Mouse (Mus musculus): ENCODE results near the gene Zfp423. TPM values are rescaled to one million over a fixed set of nuclear protein-coding genes. Genes with fewer than 3 reads are reported as not detected.

Zfp423 gene
- total RNA-seq, 4 experiments from 2014 or later: 8.4 to 14.8 (median 13.9) TPM

DNA sequence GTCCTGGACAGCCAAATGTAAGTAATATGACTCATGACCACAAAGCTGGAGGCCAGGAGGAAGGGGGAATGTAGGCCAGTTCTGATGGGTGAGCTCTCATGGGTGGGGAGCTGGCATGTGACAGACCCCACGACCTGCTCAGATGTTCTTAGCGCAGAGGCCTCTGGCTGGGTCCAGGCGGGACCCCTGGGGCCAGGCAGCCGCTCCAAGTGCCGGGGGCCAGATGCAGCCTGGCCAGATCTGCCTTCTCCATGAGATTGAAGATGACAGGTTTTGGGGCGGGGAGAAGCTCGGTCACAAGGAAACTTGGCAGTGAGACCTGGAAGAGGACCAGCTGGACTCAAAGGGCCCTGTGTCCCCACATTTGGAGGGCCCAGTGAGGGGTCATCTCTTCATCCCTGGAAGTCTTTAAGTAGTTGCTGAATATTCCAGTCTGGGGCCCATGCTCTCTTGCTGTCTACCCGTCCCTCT, 257.3 kb downstream of the Zfp423 start:
- DNase-seq (ENCODE audit: low spot score in 2 of 2): peak; percentile 59 to 76

DNA sequence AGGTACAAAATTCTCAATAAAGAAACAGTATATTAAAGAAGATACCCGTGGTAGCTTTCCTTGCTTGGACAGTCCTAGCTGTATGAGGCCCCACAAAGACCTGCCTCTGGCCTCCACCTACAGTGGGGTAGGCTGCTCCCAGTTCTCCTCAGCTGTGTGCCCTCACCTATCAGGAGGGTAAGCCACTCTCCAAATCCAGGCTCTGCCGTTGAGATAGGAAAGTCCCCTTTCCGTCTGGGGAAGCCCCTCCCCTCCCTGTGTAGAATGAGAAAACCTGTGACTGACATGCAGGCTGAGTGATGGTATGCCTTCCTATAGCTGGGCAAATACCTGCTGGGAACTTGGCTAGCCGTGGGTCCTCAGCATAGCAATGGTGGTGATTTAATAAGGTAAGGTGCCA, 257.8 kb downstream of the Zfp423 start:
- DNase-seq (ENCODE audit: low spot score in 2 of 2): no peak

DNA sequence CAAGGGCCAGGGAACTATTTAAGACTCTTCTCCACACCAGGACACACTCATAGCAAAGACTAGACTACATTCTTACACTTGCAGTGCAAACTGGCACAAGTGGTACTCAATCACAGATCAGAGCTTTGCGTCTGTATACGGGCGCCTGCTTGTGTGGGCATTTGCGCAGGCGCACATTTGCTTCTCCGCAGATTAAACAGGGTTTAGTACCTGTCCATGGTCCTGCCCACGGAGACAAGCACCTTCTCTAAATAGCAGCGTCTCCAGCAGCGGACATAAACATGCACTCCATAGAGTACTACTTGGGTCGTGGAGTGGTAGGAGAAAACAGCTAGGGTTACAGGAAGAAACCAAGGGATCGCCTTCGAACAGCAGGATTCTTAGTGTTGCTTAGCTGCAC, 259.1 kb downstream of the Zfp423 start:
- no peak for DNase-seq (ENCODE audit: low spot score in 2 of 2)

DNA sequence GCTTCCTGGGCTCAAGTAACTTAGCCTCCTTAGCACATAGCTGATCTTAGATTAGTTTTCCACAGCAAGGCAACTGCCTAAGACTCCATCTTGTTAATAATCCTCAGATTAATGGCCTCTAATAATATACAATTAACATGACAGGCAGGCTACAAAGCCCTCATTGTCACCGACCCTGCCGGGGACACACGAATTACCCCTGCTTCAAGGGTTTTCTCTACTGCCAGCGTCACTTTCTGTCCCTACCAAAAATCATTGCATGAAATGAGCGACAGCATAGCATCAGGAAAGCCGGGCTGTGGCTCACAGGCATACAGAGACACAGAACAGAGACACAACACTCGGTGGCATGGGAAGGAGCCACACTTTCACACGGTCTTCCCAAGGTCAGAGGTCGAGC, 262.3 kb downstream of the Zfp423 start:
- DNase-seq (ENCODE audit: low spot score in 2 of 2): no peak

DNA sequence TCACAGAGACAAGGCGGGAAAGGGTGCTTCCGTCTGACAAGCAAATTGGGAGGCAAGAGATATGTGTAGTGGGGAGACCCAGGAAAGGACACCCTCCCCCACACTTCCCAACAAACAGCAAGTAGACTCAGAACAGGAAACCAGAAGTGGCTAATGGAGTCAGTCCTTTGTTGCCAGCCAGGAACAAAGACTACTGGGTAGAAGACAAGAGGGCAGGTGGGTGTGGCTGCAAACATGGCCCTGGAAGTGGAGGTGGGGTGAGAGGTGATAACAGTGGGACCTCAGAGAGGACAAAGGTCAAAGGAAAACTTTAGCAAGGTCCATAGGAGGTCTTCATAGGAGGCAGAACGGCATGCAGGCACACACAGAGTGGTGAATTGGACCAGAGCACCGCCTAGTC, 265.7 kb downstream of the Zfp423 start:
- DNase-seq (ENCODE audit: low spot score in 2 of 2): no peak

DNA sequence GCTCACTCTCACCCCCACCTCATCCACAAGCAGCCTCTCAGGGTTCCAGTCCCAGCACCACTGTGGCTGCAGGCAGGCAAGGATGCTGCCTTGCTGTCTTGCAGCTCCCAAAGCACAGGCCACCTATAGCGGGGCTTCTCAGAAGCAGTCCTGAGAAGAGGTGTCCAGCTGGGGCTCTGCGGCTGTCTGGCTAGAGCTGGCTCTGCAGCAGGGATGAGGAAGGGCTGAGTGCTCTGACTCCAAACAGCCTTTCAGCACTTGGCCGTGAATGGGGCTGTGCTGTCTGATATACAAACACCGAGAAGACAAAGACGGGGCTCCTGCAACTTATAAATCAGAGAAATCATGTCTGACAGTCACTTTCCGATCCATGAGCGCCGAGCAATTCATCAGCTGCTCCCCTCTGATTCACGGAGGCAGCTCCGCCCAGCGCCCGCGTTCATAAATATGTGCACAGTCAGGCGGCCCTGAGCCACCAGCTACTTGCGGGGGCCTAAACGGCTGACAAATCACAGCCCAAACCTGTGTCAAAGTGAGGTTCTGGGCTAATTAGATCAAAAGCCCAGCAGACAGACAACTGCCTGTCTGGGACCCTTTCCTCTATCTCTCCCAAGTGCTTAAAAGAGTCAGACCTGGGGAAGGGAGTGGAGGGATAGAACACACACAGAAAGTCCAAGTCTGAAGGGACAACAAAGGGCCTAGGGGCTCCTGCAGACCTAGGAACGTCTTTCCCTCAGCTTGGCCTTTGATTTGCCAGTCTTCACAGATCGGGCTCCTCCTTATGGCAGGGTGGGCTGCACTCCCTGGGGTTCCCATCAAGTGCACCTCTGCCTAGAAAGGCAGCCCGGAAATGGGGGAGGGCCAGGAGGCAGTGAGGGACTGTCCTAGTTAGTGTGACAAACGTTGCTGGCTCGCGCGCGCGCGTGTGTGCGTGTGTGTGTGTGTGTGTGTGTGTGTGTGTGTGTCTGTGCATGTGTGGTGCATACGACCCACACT, 269.0 kb downstream of the Zfp423 start:
- no peak for DNase-seq (ENCODE audit: low spot score in 2 of 2)

DNA sequence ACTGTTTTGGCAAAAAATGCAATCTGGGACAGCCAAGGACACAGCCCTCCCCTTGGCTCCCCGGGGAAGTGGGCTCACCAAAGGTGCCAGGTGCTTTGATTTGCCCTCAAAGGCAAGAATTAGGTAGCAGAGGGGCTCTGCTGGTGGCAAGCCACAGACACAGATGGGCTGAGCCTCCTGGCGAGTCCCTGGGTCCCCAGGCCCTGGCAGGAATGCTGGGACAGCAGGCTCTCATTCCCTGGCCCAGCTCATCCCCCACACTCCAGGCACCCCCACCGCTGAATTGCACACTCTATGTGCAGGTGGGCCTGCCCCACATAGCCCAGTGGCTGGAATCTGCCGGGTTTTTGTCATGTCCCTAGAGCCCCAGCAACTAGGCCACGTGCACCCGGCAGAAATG, 270.2 kb downstream of the Zfp423 start:
- no peak for DNase-seq (ENCODE audit: low spot score in 2 of 2)

DNA sequence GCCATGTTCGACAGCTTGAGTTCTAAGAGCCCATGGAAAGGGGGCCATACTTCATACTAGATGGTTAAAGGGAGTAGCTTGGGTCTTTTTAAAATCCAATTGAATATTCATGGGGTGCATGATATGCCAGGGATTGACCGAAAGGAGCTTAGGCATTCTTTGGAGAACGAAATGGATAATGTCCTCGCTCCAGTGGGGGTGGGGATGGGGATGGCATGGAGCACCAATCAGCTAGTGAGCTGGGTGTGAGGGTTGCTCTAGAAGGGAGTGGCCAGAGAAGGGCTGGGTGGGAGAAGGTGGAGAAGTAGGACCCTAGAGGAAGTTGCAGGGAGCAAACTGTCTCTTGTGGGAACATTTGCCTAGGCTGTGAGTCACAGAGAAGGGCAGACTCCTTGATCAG, 271.0 kb downstream of the Zfp423 start:
- no peak for DNase-seq (ENCODE audit: low spot score in 2 of 2)

DNA sequence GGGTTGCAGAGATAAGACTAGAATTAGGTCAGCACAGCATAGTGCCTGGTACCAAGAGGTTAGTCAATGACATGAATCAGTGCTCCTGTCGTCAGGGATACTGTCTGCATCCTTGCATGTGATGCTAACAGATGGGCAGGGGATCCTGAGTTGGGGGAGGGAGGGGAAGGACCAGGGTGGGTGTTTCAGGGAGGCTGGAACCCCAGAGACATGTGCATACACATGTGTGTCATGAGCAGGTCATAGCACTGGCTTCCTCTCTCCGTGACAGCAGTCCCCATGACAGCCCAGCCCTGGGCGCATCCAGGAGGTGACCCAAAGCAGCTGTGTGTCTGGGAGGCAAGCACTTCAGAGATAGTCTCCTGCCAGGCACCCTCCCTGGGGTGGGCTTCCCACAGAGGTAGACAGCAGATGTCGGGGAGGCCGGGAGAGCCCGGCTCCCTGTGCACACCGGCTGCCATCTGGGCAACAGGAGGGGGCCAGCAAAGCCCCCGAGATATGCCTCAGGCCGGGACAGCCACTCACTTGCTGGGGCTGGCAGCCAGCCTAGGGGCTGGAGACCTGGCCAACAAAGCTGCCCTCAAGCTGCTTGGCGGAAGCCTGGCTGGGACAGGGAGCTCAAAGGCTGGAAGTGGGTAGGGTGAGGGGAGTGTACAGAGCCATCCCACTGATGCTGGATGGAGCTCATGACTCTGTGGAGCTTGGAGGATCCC, 272.3 kb downstream of the Zfp423 start:
- DNase-seq (ENCODE audit: low spot score in 2 of 2): no peak

DNA sequence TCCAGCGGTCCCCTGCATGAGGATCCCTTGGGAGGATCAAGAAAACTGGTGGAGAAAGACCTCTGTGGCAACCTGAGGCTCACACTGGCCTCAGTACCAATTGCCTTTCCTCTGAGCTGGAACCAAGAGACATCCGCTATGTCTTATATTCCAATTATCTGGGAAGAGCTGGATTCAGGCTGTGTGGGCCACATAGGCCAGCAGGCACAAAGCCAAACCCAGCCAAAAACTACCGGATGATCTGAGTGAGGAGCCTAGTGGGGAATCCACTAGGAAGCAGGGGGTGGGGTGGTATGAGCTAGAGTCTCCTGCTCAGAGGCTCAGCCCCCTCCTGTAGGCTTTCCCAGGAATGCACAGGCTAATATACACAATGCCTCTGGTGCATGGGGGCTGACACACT, 273.4 kb downstream of the Zfp423 start:
- DNase-seq (ENCODE audit: low spot score in 2 of 2): no peak

DNA sequence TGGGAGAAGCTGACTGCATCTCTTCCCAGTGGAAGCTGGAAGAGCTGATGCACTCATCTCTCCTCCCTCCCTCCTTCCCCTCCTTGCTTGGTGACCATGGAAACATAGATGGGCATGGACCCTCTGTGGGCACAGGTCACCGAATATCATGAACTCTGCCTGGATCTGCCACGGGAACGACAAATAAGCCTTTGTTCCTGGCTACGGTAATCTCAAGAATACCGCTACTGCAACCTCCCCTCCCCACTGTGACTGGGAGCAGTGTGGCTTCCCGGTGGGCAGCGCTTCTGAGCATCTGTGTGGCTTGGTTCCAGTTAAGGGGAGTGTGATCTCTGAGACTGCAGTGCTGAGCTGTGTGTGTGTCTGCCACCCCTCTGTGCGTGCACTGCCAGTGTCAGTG, 274.0 kb downstream of the Zfp423 start:
- DNase-seq (ENCODE audit: low spot score in 2 of 2): no peak

DNA sequence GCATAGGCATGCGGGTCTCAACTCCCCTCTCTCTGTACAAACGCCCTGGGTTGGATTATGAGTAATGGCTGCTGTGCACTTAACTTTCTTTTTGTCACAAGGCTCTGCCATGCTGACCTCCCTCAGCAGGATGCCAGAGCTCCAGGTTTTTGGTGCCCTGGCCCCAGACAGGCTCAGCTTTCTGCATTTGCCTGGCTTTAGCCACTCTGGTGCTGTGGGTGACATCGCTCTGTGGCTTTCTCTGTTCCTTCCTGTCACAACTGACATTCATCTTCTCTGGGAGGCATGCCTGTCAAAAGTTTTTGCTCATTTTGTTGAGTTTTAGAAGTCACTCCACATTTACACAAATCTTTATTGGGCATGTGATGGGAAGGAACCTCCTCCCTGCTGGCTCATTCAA, 277.3 kb downstream of the Zfp423 start:
- no peak for DNase-seq (ENCODE audit: low spot score in 2 of 2)

DNA sequence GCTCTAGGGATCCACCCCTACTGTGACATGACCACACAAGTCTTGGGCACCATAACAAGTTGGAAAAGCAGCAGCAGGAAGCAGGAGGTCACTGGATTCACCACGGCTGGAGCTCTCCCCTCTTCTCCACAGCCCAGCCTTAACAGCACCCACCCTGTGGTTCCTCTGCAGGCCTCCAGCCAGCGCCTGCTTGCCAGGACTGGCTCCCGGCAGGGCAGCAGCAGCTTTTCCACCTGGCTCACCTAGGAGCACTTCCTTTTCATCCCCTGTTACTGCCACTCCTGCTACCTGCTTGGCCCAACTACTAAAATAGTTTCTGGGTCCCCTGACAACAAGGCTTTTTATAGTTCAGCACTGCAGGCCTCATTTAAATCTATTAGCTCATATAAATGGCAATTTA, 279.4 kb downstream of the Zfp423 start:
- DNase-seq (ENCODE audit: low spot score in 2 of 2): no peak

DNA sequence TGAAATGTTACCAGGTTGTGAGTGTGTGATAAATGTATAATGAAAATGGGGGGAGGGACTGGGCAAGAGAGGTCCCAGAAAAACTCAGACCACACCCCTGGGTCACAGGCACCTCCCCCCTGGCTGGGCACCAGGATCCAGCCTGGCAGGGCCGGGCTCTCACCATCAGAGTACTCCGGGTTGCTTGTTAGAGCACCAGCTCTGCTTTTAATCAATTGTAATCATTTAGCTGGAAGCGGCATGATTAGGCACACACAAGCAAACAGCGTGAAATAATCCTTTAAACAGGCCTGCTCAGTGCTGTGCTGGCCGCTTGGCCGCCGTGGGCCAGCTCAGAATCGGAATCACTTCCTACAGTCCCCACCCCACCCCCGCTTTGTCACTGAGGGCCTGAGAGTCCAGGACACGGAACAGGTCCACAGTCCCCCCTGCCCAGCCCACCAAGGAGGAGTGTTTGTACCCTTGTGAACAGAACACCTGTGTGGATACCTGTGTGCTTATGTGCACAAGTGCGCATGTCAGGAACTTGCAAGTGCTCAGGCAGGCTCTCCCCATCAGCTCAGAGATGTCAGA, 279.9 kb downstream of the Zfp423 start:
- DNase-seq (ENCODE audit: low spot score in 2 of 2): no peak

DNA sequence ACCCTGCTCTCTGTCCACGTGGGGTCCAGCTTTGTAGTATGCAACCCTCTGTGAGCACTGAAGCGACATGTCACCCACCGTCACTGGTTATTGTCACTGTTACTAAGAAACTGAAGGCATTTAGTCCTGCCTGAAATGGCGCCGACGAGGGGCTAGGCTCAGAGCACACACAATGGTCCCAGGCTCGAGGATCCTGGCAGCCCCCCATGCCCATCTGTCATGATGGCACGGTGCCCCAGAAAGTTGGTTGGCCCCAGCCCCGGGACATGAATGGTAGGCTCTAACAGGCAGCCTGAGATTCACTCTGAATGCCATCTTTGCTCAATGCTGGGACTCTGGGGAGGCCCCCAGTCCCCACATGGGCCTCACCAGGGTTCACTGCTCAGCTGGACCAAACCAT, 284.0 kb downstream of the Zfp423 start:
- DNase-seq (ENCODE audit: low spot score in 2 of 2): no peak

DNA sequence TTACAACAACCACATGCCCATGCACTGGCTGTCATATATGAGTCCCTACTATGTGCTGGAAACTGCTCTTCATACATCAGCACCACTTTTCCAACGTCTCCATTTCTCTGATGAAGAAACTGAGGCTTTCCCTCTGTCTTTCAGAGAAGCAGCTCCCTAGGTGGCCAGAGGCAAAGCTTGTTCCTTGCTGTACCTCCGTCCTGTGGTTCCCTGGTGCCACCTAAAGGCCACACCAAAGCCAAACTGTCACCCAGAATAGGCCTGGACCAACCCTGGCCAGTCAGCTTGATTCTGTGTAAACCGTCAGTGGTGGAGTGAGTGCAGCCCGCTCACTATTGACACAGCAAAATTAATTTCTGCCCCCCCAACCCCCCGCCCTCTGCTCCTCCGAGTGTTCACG, 285.2 kb downstream of the Zfp423 start:
- DNase-seq (ENCODE audit: low spot score in 2 of 2): no peak

DNA sequence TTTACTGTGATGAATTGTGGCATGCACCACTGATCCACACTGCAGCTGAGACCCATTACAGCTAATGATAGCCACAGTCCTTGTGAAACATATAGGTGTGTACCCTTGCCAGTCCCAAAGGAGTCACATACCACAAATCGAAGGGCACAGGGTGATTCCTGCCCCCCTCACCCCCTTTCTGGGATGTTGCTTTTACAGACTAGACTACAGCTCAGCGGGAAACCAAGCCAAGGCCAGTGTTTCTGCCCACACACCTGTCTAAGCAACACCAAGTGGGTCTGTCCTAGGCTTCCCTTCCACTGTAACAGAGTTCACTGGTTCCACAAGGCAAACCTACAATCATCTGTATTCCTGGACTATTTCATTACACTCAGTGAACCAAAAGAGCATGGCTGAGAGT, 287.2 kb downstream of the Zfp423 start:
- no peak for DNase-seq (ENCODE audit: low spot score in 2 of 2)

DNA sequence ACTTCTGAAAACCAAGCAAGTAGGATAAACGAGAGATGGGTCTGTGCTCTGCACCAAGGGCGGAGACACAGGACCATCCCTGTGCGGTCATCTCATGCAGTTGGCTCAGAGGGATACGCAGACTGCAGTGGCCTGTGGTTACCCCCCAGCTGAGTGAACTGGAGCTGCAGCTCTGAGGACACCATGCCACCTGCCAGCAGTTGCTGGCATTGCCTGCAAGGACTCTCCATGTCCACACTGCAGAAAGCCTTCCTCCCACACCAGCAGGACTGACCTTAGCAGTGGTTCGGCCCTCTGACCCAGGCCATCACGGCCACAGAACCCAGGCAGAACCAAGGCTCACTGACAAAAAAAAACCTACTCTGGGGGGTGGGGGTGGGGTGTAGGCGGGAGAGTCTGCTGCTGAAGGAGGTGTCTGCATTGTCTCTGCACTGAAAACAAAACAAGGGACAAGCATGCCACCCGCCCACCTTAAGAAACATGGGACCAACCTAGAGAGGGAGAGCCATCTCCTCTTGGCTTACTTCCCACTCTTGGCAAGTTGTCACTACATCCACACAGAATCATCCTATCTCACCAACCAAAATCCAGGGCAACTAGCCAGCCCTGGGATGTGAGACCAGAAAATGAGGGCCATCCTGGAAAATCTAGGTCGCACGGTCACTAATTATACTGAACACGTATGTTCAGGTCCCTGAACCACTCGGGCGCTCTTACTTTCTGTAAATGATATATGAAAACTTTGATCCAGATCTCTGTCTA, 288.0 kb downstream of the Zfp423 start:
- DNase-seq (ENCODE audit: low spot score in 2 of 2): no peak

DNA sequence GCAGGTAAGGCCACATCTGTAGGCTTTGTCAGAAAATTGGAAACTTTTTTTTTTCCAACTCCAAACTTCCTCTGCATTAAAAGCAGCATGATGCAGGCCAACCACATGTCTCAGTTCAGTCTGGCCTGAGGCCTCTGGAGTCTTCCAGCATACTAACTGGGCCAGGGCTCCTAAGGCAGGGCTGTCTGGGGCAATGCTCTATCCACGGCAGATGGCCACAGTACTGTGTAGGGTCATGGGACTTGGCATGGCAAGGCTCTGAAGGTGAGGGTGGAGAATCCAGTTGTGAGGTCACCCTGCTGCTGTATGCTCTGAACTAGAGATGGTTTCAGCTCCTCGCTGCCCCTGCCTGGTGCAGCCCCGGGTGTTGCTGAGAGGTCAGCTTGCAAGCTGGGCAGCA, 289.2 kb downstream of the Zfp423 start:
- no peak for DNase-seq (ENCODE audit: low spot score in 2 of 2)

DNA sequence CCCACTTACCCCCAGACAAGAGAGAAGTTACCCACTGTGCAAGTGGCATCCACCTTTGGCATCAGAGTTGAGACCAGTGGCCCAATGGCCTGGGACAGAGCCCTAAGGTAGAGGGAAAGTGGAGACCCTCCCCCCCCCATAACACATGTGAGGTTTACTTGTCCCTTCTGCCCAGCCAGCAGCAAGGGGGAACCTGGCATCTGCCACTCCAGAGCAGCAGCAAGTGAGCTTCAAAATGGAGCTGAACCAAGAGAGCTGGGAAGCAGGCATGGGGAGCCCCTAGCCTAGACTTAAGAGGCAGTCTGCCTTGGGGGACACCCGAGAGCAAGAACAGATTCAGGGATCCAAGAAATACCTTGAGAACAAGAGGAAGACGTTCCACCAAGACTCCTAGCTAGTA, 290.7 kb downstream of the Zfp423 start:
- no peak for DNase-seq (ENCODE audit: low spot score in 2 of 2)

DNA sequence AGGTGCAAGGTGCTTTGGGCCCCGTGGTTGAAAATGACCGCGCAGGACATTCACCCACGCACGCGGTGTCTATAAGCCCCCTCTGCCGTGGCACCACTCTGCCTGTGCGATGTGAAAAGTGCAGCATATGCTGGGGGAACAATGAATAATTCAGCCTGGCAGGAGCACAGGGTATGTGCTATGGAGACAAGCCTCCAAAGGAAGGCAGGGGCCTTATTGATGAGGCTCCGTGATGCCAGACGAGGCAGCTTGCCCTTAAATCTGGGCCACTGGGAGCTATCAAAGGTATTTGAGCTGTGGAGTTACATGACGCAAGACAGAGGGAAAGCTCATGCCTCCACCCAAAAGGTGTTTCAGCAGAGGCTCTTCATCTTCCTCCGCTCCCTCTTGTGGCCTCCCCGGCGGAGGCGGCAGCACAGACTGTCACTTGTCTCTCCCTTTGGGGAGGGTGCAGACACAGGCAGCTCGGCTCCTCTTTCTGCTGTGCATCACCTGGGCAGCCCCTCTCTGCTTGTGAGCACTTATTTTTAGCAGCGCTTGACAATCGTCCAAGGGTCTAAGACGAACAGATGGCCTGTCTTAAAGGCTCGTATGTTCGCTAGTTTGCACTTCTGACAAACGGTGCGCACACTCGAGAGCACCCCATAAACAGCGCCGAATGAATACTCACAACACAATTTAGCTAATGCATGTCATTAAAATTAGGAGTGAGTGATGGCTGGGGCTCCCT, 291.3 kb downstream of the Zfp423 start:
- DNase-seq (ENCODE audit: low spot score in 2 of 2): no peak
